Mouse (Mus musculus): ENCODE measurements at regions not wholly inside any gene's neighbourhood (a gene's known extent, or its start where the extent isn't known, plus 50 kb on each side); places are given as distances from the start of the nearest gene placed in this dataset.

GRCm38 (mm10) chr12:13059473-13059872 is 117.8 kb upstream of the Mycn start:
- no peak overlapping the region for H3K4me2 ChIP-seq (replicated peaks; ENCODE audit: low read depth, low read length)
- no peaks in the 10 kb centered on the region for H3K36me3 ChIP-seq (ENCODE audit: control insufficient read depth, insufficient read depth, low read length)
- no peak overlapping the region for H3K27ac ChIP-seq (ENCODE audit: low read length)
- no peaks in the 10 kb centered on the region for H3K9me3 ChIP-seq (ENCODE audit: control insufficient read depth, low read depth, low read length)
- no peak overlapping the region for H3K9ac ChIP-seq (replicated peaks; ENCODE audit: low read depth, low read length)
- ATAC-seq (ENCODE audit: insufficient number of reproducible peaks, insufficient read depth, low FRiP score, low read depth) = no peak
- H3K4me3 ChIP-seq (ENCODE audit: low read depth, low read length) = no peak overlapping the region
- H3K27me3 ChIP-seq (ENCODE audit: control insufficient read depth, insufficient read depth, low read length) = no peaks in the 10 kb centered on the region
- WGBS = 45% methylated on average over 2 of the region's 3 CpGs
- no peaks in the 10 kb centered on the region for H3K4me1 ChIP-seq (ENCODE audit: control insufficient read depth, insufficient read depth, low read length)

GRCm38 (mm10) chr12:13056246-13056645 is 114.5 kb upstream of the Mycn start:
- no peaks in the 10 kb centered on the region for H3K9me3 ChIP-seq (ENCODE audit: control insufficient read depth, low read depth, low read length)
- no peaks in the 10 kb centered on the region for H3K4me1 ChIP-seq (ENCODE audit: control insufficient read depth, insufficient read depth, low read length)
- H3K9ac ChIP-seq (replicated peaks; ENCODE audit: low read depth, low read length) = no peak overlapping the region
- WGBS = 55% methylated on average over 7 of the region's 7 CpGs
- ATAC-seq (ENCODE audit: insufficient number of reproducible peaks, insufficient read depth, low FRiP score, low read depth) = no peak
- H3K27me3 ChIP-seq (ENCODE audit: control insufficient read depth, insufficient read depth, low read length) = no peaks in the 10 kb centered on the region
- no peak overlapping the region for H3K27ac ChIP-seq (ENCODE audit: low read length)
- H3K36me3 ChIP-seq (ENCODE audit: control insufficient read depth, insufficient read depth, low read length) = no peaks in the 10 kb centered on the region
- H3K4me3 ChIP-seq (ENCODE audit: low read depth, low read length) = no peak overlapping the region
- H3K4me2 ChIP-seq (replicated peaks; ENCODE audit: low read depth, low read length) = no peak overlapping the region

- Histone ChIP-seq H3K4me1 (ENCODE audit: control insufficient read depth, insufficient read depth, low read length) (peaks cover 7% of the 10 kb centered on the region; the same call in 1 of the 2 replicates), H3K36me3 (ENCODE audit: control insufficient read depth, insufficient read depth, low read length) (no peaks in the 10 kb centered on the region), H3K9ac (replicated peaks; ENCODE audit: low read depth, low read length) (no peak overlapping the region), H3K9me3 (ENCODE audit: control insufficient read depth, low read depth, low read length) (no peaks in the 10 kb centered on the region), H3K27ac (ENCODE audit: low read length) (no peak overlapping the region), H3K4me2 (replicated peaks; ENCODE audit: low read depth, low read length) (no peak overlapping the region), H3K4me3 (ENCODE audit: low read depth, low read length) (no peak overlapping the region), H3K27me3 (ENCODE audit: control insufficient read depth, insufficient read depth, low read length) (no peaks in the 10 kb centered on the region)
- no peak for ATAC-seq (ENCODE audit: insufficient number of reproducible peaks, insufficient read depth, low FRiP score, low read depth)
- 42% methylated on average over 3 of the region's 3 CpGs for WGBS
These were observed 112.9 kb upstream of the Mycn start for GRCm38 (mm10) chr12:13054611-13055010.

GRCm38 (mm10) chr12:13053746-13054145 is 112.0 kb upstream of the Mycn start:
- Histone ChIP-seq H3K36me3 (ENCODE audit: control insufficient read depth, insufficient read depth, low read length) (no peaks in the 10 kb centered on the region), H3K27ac (ENCODE audit: low read length) (no peak overlapping the region), H3K4me1 (ENCODE audit: control insufficient read depth, insufficient read depth, low read length) (peaks cover 12% of the 10 kb centered on the region), H3K4me3 (ENCODE audit: low read depth, low read length) (no peak overlapping the region), H3K27me3 (ENCODE audit: control insufficient read depth, insufficient read depth, low read length) (no peaks in the 10 kb centered on the region), H3K9me3 (ENCODE audit: control insufficient read depth, low read depth, low read length) (no peaks in the 10 kb centered on the region), H3K4me2 (replicated peaks; ENCODE audit: low read depth, low read length) (no peak overlapping the region), H3K9ac (replicated peaks; ENCODE audit: low read depth, low read length) (no peak overlapping the region)
- no peak for ATAC-seq (ENCODE audit: insufficient number of reproducible peaks, insufficient read depth, low FRiP score, low read depth)
- 25% methylated on average over 5 of the region's 5 CpGs for WGBS

- H3K4me1 ChIP-seq (ENCODE audit: control insufficient read depth, insufficient read depth, low read length) = peaks cover 15% of the 10 kb centered on the region
- WGBS = 63% methylated on average over 9 of the region's 9 CpGs
- H3K9me3 ChIP-seq (ENCODE audit: control insufficient read depth, low read depth, low read length) = no peaks in the 10 kb centered on the region
These were observed 111.3 kb upstream of the Mycn start for GRCm38 (mm10) chr12:13052845-13053623.

GRCm38 (mm10) chr12:13052164-13052563 is 110.5 kb upstream of the Mycn start:
- 55% methylated on average over 6 of the region's 6 CpGs for WGBS
- Histone ChIP-seq H3K4me1 (ENCODE audit: control insufficient read depth, insufficient read depth, low read length) (peaks cover 15% of the 10 kb centered on the region), H3K4me2 (replicated peaks; ENCODE audit: low read depth, low read length) (no peak overlapping the region), H3K4me3 (ENCODE audit: low read depth, low read length) (no peak overlapping the region), H3K9ac (replicated peaks; ENCODE audit: low read depth, low read length) (no peak overlapping the region), H3K27ac (ENCODE audit: low read length) (no peak overlapping the region), H3K36me3 (ENCODE audit: control insufficient read depth, insufficient read depth, low read length) (no peaks in the 10 kb centered on the region), H3K9me3 (ENCODE audit: control insufficient read depth, low read depth, low read length) (no peaks in the 10 kb centered on the region), H3K27me3 (ENCODE audit: control insufficient read depth, insufficient read depth, low read length) (no peaks in the 10 kb centered on the region)
- ATAC-seq (ENCODE audit: insufficient number of reproducible peaks, insufficient read depth, low FRiP score, low read depth) = no peak

More at GRCm38 (mm10) chr12:13052845-13053623, 111.3 kb upstream of the Mycn start:
- H3K9ac ChIP-seq (replicated peaks; ENCODE audit: low read depth, low read length) = no peak overlapping the region
- H3K27ac ChIP-seq (ENCODE audit: low read length) = no peak overlapping the region
- no peaks in the 10 kb centered on the region for H3K36me3 ChIP-seq (ENCODE audit: control insufficient read depth, insufficient read depth, low read length)
- no peak overlapping the region for H3K4me2 ChIP-seq (replicated peaks; ENCODE audit: low read depth, low read length)
- no peak overlapping the region for H3K4me3 ChIP-seq (ENCODE audit: low read depth, low read length)
- no peaks in the 10 kb centered on the region for H3K27me3 ChIP-seq (ENCODE audit: control insufficient read depth, insufficient read depth, low read length)
- no peak for ATAC-seq (ENCODE audit: insufficient number of reproducible peaks, insufficient read depth, low FRiP score, low read depth)

- Histone ChIP-seq H3K4me3 (ENCODE audit: low read depth, low read length) (no peak overlapping the region), H3K9ac (replicated peaks; ENCODE audit: low read depth, low read length) (no peak overlapping the region), H3K36me3 (ENCODE audit: control insufficient read depth, insufficient read depth, low read length) (no peaks in the 10 kb centered on the region), H3K27me3 (ENCODE audit: control insufficient read depth, insufficient read depth, low read length) (no peaks in the 10 kb centered on the region), H3K9me3 (ENCODE audit: control insufficient read depth, low read depth, low read length) (no peaks in the 10 kb centered on the region), H3K27ac (ENCODE audit: low read length) (no peak overlapping the region), H3K4me2 (replicated peaks; ENCODE audit: low read depth, low read length) (no peak overlapping the region), H3K4me1 (ENCODE audit: control insufficient read depth, insufficient read depth, low read length) (peaks cover 15% of the 10 kb centered on the region)
- ATAC-seq (ENCODE audit: insufficient number of reproducible peaks, insufficient read depth, low FRiP score, low read depth) = no peak
- 13% methylated on average over 8 of the region's 8 CpGs for WGBS
These were observed 107.9 kb upstream of the Mycn start for GRCm38 (mm10) chr12:13049659-13050058.

- 27% methylated on average over 13 of the region's 13 CpGs for WGBS
- no peak overlapping the region for H3K4me3 ChIP-seq (ENCODE audit: low read depth, low read length)
- H3K27me3 ChIP-seq (ENCODE audit: control insufficient read depth, insufficient read depth, low read length) = no peaks in the 10 kb centered on the region
- H3K9ac ChIP-seq (replicated peaks; ENCODE audit: low read depth, low read length) = no peak overlapping the region
- no peaks in the 10 kb centered on the region for H3K9me3 ChIP-seq (ENCODE audit: control insufficient read depth, low read depth, low read length)
- no peak for ATAC-seq (ENCODE audit: insufficient number of reproducible peaks, insufficient read depth, low FRiP score, low read depth)
- H3K4me1 ChIP-seq (ENCODE audit: control insufficient read depth, insufficient read depth, low read length) = peaks cover 15% of the 10 kb centered on the region
- no peaks in the 10 kb centered on the region for H3K36me3 ChIP-seq (ENCODE audit: control insufficient read depth, insufficient read depth, low read length)
- no peak overlapping the region for H3K27ac ChIP-seq (ENCODE audit: low read length)
- no peak overlapping the region for H3K4me2 ChIP-seq (replicated peaks; ENCODE audit: low read depth, low read length)
These were observed 106.5 kb upstream of the Mycn start for GRCm38 (mm10) chr12:13048168-13048727.

All from stomach, embryonic 14.5 days (tissue).